In the genomic region with DNA sequence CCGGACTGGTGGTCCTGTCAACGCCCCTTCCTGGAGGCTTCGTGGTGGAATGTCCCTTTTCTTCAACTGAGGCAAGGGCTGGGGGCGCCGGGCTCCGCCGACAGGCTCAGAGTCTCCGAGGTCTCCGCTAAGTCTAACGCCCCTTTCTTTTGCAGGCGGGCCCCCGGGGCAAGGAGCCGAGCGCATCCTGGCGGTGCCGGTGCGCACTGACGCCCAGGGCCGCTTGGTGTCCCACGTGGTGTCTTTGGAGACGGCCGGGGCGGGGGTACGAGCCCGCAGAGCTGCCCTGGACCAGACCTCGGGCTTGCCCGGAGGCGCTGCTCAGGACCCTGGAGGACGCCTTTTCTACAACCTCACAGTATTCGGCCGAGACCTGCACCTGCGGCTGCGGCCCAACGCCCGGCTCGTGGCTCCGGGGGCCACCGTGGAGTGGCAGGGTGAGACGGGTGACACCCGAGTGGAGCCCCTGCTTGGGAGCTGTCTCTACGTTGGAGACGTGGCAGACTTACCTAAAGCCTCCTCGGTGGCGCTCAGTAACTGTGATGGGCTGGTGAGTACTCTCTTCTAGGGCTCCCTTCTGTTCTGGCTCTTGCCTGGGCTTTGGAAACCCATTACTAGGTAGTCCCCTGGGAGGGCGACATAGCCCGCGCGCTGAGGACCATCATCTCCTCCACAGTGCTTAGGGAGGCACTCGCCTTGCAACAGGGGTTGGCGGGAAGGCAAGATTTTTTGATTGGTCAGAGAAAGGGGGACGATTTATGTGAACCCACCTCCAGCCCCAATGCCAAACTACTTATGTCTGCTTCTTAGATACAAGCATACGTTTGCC, we compare ENCODE assay signal across 7 mouse cellular contexts. TPM values are rescaled to one million over a fixed set of nuclear protein-coding genes. Genes with fewer than 3 reads are reported as not detected.
DNase-seq lines count a peak whose midpoint lies in the region; ATAC-seq and TF ChIP-seq lines count a peak whose summit lies in the region.

No protein-coding gene starts in this region.

- TF ChIP-seq CTCF in E14TG2a.4 (conservative IDR thresholded peaks at IDR 0.05; ENCODE audit: low read length), result no peak

- peak overlapping the region; percentile 88 for H3ac ChIP-seq in myocyte (ENCODE audit: control insufficient read depth, insufficient read length)

- peak overlapping the region; percentile 69 for H3K9ac ChIP-seq in embryonic facial prominence, embryonic 15.5 days
- H3K9ac ChIP-seq in heart, embryonic 16.5 days (ENCODE audit: low read length), result peak overlapping the region; percentile 59
- peak overlapping the region; percentile 65 for H3K9ac ChIP-seq in limb, embryonic 14.5 days (ENCODE audit: low read depth, low read length, severe bottlenecking)

- ATAC-seq in embryonic facial prominence, embryonic 15.5 days (ENCODE audit: insufficient number of reproducible peaks, low FRiP score, low TSS enrichment, low read depth), result peak; percentile 26; the same call in 1 of the 2 replicates
- ATAC-seq in heart, embryonic 16.5 days (replicated peaks; ENCODE audit: extremely low read depth, insufficient read depth, low FRiP score), result peak; percentile 38; the same call in 1 of the 2 replicates
- ATAC-seq in limb, embryonic 14.5 days (ENCODE audit: low FRiP score, low read depth), result peak; percentile 41; the same call in 1 of the 2 replicates

- H3K27me3 ChIP-seq in E14TG2a.4 (ENCODE audit: insufficient read depth, low read length), result peaks cover 94% of the 10 kb centered on the region
- H3K27me3 ChIP-seq in embryonic facial prominence, embryonic 15.5 days, result peaks cover 49% of the 10 kb centered on the region
- peaks cover 55% of the 10 kb centered on the region for H3K27me3 ChIP-seq in heart, embryonic 16.5 days (ENCODE audit: control insufficient read depth, insufficient read depth, low read length)
- H3K27me3 ChIP-seq in limb, embryonic 14.5 days (ENCODE audit: control insufficient read depth, insufficient read depth, low read length), result peaks cover 49% of the 10 kb centered on the region
- no peaks in the 10 kb centered on the region for H3K27me3 ChIP-seq in myocyte (ENCODE audit: control insufficient read depth, insufficient read depth, insufficient read length)

- peak; percentile 69 for DNase-seq in R1 (ENCODE audit: low read depth, low spot score)
- peak; percentile 23 for DNase-seq in limb, embryonic 14.5 days (ENCODE audit: low spot score)
- peak; percentile 47 for DNase-seq in thymus, postnatal 25 days

- peaks cover 26% of the 10 kb centered on the region for H3K4me1 ChIP-seq in E14TG2a.4 (replicated peaks; ENCODE audit: low read depth, low read length)
- H3K4me1 ChIP-seq in embryonic facial prominence, embryonic 15.5 days, result peaks cover 32% of the 10 kb centered on the region
- H3K4me1 ChIP-seq in heart, embryonic 16.5 days (ENCODE audit: control insufficient read depth, insufficient read depth, low read length), result peaks cover 11% of the 10 kb centered on the region; the same call in 1 of the 2 replicates
- H3K4me1 ChIP-seq in limb, embryonic 14.5 days (ENCODE audit: control insufficient read depth, insufficient read depth, low read length), result peaks cover 16% of the 10 kb centered on the region

- H3K4me3 ChIP-seq in E14TG2a.4 (replicated peaks; ENCODE audit: low read length) (peak overlapping the region; percentile 83), myocyte (peak overlapping the region; percentile 54)
- peak overlapping the region; percentile 62 for H3K4me3 ChIP-seq in embryonic facial prominence, embryonic 15.5 days (replicated peaks)
- peak overlapping the region; percentile 56 for H3K4me3 ChIP-seq in heart, embryonic 16.5 days (ENCODE audit: low read length)
- H3K4me3 ChIP-seq in limb, embryonic 14.5 days (replicated peaks; ENCODE audit: low read length), result peak overlapping the region; percentile 76

- no peak overlapping the region for H3K27ac ChIP-seq in embryonic facial prominence, embryonic 15.5 days (replicated peaks)
- H3K27ac ChIP-seq in heart, embryonic 16.5 days (ENCODE audit: low read length), result no peak overlapping the region
- H3K27ac ChIP-seq in limb, embryonic 14.5 days (replicated peaks; ENCODE audit: low read depth, low read length), result no peak overlapping the region

- 1% methylated on average over 52 of the region's 52 CpGs for WGBS in embryonic facial prominence, embryonic 15.5 days
- WGBS in heart, embryonic 16.5 days, result 1% methylated on average over 52 of the region's 52 CpGs
- 1% methylated on average over 45 of the region's 52 CpGs for WGBS in limb, embryonic 14.5 days

- H3K36me3 ChIP-seq in E14TG2a.4 (ENCODE audit: insufficient read depth, low read length), result no peaks in the 10 kb centered on the region
- no peaks in the 10 kb centered on the region for H3K36me3 ChIP-seq in embryonic facial prominence, embryonic 15.5 days
- H3K36me3 ChIP-seq in heart, embryonic 16.5 days (ENCODE audit: control insufficient read depth, insufficient read depth), result no peaks in the 10 kb centered on the region
- no peaks in the 10 kb centered on the region for H3K36me3 ChIP-seq in limb, embryonic 14.5 days (ENCODE audit: control insufficient read depth, insufficient read depth, low read length)
- H3K36me3 ChIP-seq in myocyte (ENCODE audit: control insufficient read depth, insufficient read depth), result peaks cover 4% of the 10 kb centered on the region

- H3K9me3 ChIP-seq in E14TG2a.4 (ENCODE audit: low read length), result no peaks in the 10 kb centered on the region
- no peaks in the 10 kb centered on the region for H3K9me3 ChIP-seq in embryonic facial prominence, embryonic 15.5 days (replicated peaks)
- no peaks in the 10 kb centered on the region for H3K9me3 ChIP-seq in heart, embryonic 16.5 days (replicated peaks; ENCODE audit: control insufficient read depth, low read length)
- no peaks in the 10 kb centered on the region for H3K9me3 ChIP-seq in limb, embryonic 14.5 days (ENCODE audit: control insufficient read depth, low read length)

- no peak for TF ChIP-seq POLR2A in limb, embryonic 14.5 days (IDR thresholded peaks at IDR 0.05; ENCODE audit: borderline replicate concordance, extremely low read depth, insufficient read depth, insufficient read length)
- TF ChIP-seq POLR2A in myocyte (IDR thresholded peaks at IDR 0.05; ENCODE audit: insufficient read length, low read depth), result no peak

- no peaks in the 10 kb centered on the region for H3K79me2 ChIP-seq in myocyte (ENCODE audit: control insufficient read depth, insufficient read depth)

- peak overlapping the region; percentile 85 for H3K4me2 ChIP-seq in embryonic facial prominence, embryonic 15.5 days (replicated peaks)
- H3K4me2 ChIP-seq in heart, embryonic 16.5 days (ENCODE audit: low read depth, low read length), result peak overlapping the region; percentile 73
- H3K4me2 ChIP-seq in limb, embryonic 14.5 days (replicated peaks; ENCODE audit: low read depth, low read length, severe bottlenecking), result peak overlapping the region; percentile 93
- H3K4me2 ChIP-seq in myocyte (ENCODE audit: low read depth), result peak overlapping the region; percentile 90

TF ChIP-seq in myocyte, 11 proteins besides CTCF, POLR2A, EP300 and RAD21:
- no peak for TF ChIP-seq CEBPB (IDR thresholded peaks at IDR 0.05; ENCODE audit: insufficient read depth, poor library complexity, severe bottlenecking)
- TF ChIP-seq USF1 (IDR thresholded peaks at IDR 0.05; ENCODE audit: low read depth), result peak; percentile 25

RNA-seq across cellular contexts. Expression of gene Adamts2, which starts 1.4 kb away (rescaled TPM):
- polyA plus RNA-seq in embryonic facial prominence, embryonic 15.5 days (2015; fragmentation: Nextera tagmentation; extraction: Ambion mirVana), result 24.6 and 26.6 TPM in 2 replicates
- 8.2 and 9.8 TPM in 2 replicates for polyA plus RNA-seq in heart, embryonic 16.5 days (2015; fragmentation: Nextera tagmentation; extraction: Ambion mirVana)
- polyA plus RNA-seq in limb, embryonic 14.5 days (2012; rRNA removed), result 34.9 and 38.7 TPM in 2 replicates
- polyA plus RNA-seq in limb, embryonic 14.5 days (2014; fragmentation: Nextera tagmentation; extraction: Ambion mirVana), result 18.9 and 19.4 TPM in 2 replicates
- polyA plus RNA-seq in myocyte (2012; fragmentation: generic; extraction: Trizol), result 24.9 TPM
